Mouse (Mus musculus) cerebellum, adult 11-12 months (tissue): ENCODE measurements around the gene Gm8660.
"Not testable (repeated sequence)": the region's sequence is repeated elsewhere in the genome, so short reads cannot be mapped to it uniquely, and the experiment has no call there.

Experiments
- DNase-seq: peaks from one replicate; pipeline ENCODE4 v3.0.0; 2022

The Gm8660 gene

GRCm38 (mm10) chr7:22370939-22371338 is at the start of gene Gm8660:
Gene Gm8660, minus strand, starts transcription at chr7:22371039.
- DNase-seq: not testable (repeated sequence)

- DNase-seq: not testable (repeated sequence)
Observed at GRCm38 (mm10) chr7:22413283-22413682, 42.4 kb upstream of the Gm8660 start, which contains the start of gene Vmn1r148. Gene Vmn1r148, plus strand, starts transcription at chr7:22413583.

GRCm38 (mm10) chr7:22329617-22330016 is 41.2 kb downstream of the Gm8660 start, which contains the start of gene Gm4187:
Gene Gm4187, minus strand, starts transcription at chr7:22329717.
- DNase-seq: not testable (repeated sequence)
